Mouse (Mus musculus): ENCODE measurements at regions not wholly inside any gene's neighbourhood (a gene's known extent, or its start where the extent isn't known, plus 50 kb on each side); places are given as distances from the start of the nearest gene placed in this dataset.

DNA sequence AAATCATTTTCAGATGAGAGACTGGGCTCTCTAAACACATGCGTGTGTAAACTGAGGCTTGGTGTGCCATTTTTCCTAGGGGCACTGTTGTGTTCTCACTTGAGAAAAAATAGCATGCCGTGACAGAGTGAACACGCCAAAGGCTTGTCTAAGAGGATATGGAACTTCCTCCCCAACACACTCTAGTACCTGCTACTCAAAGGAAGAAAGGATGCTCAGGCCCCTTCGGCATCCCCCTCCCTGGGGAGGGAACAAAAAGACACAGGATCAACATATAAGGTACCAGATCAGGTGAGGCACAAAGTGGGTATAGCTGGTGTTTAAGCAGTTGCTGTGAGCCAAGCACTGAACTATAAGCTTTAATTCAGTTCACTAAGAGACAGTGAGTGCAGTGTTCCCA, 74.0 kb upstream of the Sesn3 start:
- TF ChIP-seq CTCF (IDR thresholded peaks at IDR 0.05; ENCODE audit: low read depth) (no peak), EP300 (IDR thresholded peaks at IDR 0.05; ENCODE audit: low read depth) (no peak)

Data from liver, embryonic 14.5 days (tissue).